Mouse (Mus musculus): ENCODE data around the gene Gm20388. TPM values are rescaled to one million over a fixed set of nuclear protein-coding genes. Genes with fewer than 3 reads are reported as not detected.

The Gm20388 gene
- polyA plus RNA-seq, 1 experiment from 2014 or later = not detected

GRCm38 (mm10) chr8:122430058-122430636 lies 2519.5 kb downstream of the Gm20388 start:
- Histone ChIP-seq H3K9ac (no peak overlapping the region), H3K36me3 (peaks cover 23% of the 10 kb centered on the region), H3K4me2 (no peak overlapping the region), H3K27ac (0 out of 2 replicates have a peak overlapping the region, but pooled peaks have one; percentile 3), H3K9me3 (replicated peaks) (no peaks in the 10 kb centered on the region), H3K27me3 (replicated peaks) (peaks cover 3% of the 10 kb centered on the region; the same call in 1 of the 2 replicates), H3K4me3 (no peak overlapping the region), H3K4me1 (peaks cover 40% of the 10 kb centered on the region)
- WGBS (ENCODE audit: insufficient replicate concordance) = 58% methylated on average over 10 of the region's 10 CpGs
- no peak for ATAC-seq

GRCm38 (mm10) chr8:122430646-122431045 lies 2520.0 kb downstream of the Gm20388 start:
- H3K4me2 ChIP-seq = peak overlapping the region; percentile 90; the same call in 1 of the 2 replicates
- ATAC-seq = no peak

DNA sequence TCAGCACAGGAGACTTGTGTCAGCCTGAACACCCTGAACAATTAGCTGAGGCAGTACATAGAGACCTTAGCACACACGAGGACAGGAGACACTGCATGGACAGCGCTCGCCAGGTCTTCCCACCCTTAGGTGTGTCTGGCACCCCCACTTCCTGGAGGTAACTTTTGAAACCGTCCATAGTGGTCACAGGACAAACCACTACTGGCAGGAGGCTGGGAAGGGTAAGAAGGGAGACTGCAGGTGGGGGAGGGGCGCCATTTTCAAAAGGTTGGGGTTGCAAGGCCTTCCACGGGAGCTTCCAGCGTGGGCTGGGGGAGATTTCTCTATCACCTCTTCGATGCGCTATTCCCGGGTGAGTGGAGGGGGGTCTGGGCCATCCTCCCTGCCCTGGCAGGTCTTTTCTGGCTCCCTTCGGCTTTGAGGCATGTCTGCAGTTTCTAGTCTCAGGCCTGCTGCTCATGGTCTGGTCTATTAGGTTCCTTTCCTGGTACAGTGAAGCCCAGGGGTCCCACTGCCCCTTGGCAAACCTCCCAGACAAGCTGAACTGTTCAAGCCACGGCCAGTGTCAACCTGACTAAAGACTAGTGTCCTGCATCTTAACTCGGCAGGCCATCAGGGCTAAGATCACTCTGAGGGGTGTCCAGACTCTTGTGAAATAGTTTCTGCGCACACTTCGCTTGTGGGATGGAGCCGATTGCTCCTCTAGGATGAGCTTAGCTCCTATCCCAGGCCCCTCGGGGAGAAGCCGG lies 2521.2 kb downstream of the Gm20388 start:
- Histone ChIP-seq H3K9me3 (replicated peaks) (0 out of 2 replicates have a peak, but pooled peaks cover 3% of the 10 kb centered on the region), H3K27ac (peak overlapping the region; percentile 68), H3K4me2 (peak overlapping the region; percentile 90), H3K4me1 (peaks cover 40% of the 10 kb centered on the region), H3K4me3 (peak overlapping the region; percentile 63), H3K27me3 (replicated peaks) (peaks cover 3% of the 10 kb centered on the region; the same call in 1 of the 2 replicates), H3K36me3 (peaks cover 38% of the 10 kb centered on the region), H3K9ac (peak overlapping the region; percentile 67)
- no peak for ATAC-seq
- WGBS (ENCODE audit: insufficient replicate concordance) = 19% methylated on average over 18 of the region's 18 CpGs

More at GRCm38 (mm10) chr8:122430646-122431045, 2520.0 kb downstream of the Gm20388 start:
- H3K9me3 ChIP-seq (replicated peaks) = 0 out of 2 replicates have a peak, but pooled peaks cover 3% of the 10 kb centered on the region
- WGBS (ENCODE audit: insufficient replicate concordance) = 67% methylated on average over 3 of the region's 3 CpGs
- H3K4me1 ChIP-seq = peaks cover 40% of the 10 kb centered on the region
- peaks cover 3% of the 10 kb centered on the region; the same call in 1 of the 2 replicates for H3K27me3 ChIP-seq (replicated peaks)
- H3K27ac ChIP-seq = 0 out of 2 replicates have a peak overlapping the region, but pooled peaks have one; percentile 3
- H3K9ac ChIP-seq = no peak overlapping the region
- H3K36me3 ChIP-seq = peaks cover 26% of the 10 kb centered on the region
- H3K4me3 ChIP-seq = no peak overlapping the region

- Histone ChIP-seq H3K9ac (peak within 1 kb of the TSS; percentile 67), H3K4me3 (peak within 1 kb of the TSS; percentile 63), H3K36me3 (peaks cover 40% of the 10 kb centered on the region), H3K4me2 (peak within 1 kb of the TSS; percentile 90), H3K27ac (peak within 1 kb of the TSS; percentile 68), H3K27me3 (replicated peaks) (peaks cover 3% of the 10 kb centered on the region; the same call in 1 of the 2 replicates), H3K9me3 (replicated peaks) (0 out of 2 replicates have a peak, but pooled peaks cover 3% of the 10 kb centered on the region), H3K4me1 (peaks cover 42% of the 10 kb centered on the region)
- WGBS (ENCODE audit: insufficient replicate concordance) = 1% methylated on average over 45 of the region's 45 CpGs
- ATAC-seq = peak; percentile 75
Observed at GRCm38 (mm10) chr8:122432443-122433268, 2522.0 kb downstream of the Gm20388 start, which contains the start of gene Cyba. Cyba (minus strand) TSS chr8:122432930.

DNA sequence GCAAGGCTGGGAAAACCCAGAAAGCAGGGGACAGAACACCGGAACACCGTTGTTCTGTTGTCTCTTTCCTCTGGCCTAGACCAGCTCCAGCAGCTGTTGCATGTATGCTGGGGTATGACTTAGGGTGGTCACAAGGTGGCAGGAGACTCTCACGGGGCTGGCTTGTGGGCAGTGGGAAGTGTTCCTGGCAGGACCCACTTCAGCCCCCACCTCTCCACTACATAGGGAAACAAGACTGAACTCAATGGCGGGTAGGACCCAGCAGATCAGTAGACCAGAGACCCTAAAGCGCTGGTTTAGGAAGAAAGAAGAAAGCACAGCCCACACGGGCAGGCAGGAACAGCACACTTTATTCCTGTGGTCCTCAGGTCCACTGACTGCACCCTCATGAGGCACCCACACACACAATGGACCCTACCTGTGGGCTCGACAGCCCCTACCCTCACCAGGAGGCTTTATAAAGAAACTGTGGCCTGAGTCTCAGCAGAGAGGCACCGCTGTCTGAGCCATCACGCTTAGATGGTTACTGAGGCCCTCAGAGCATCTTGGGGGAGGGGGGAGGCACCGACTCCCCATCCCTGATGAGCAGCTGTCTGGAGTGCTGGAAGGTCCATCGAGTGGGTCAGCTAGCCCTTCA lies 2522.7 kb downstream of the Gm20388 start:
- ATAC-seq = peak; percentile 30; the same call in 1 of the 2 replicates
- Histone ChIP-seq H3K4me2 (peak overlapping the region; percentile 90), H3K4me1 (peaks cover 49% of the 10 kb centered on the region), H3K9me3 (replicated peaks) (0 out of 2 replicates have a peak, but pooled peaks cover 3% of the 10 kb centered on the region), H3K27ac (0 out of 2 replicates have a peak overlapping the region, but pooled peaks have one; percentile 68), H3K4me3 (no peak overlapping the region), H3K36me3 (peaks cover 40% of the 10 kb centered on the region), H3K9ac (no peak overlapping the region), H3K27me3 (replicated peaks) (peaks cover 3% of the 10 kb centered on the region; the same call in 1 of the 2 replicates)
- WGBS (ENCODE audit: insufficient replicate concordance) = 57% methylated on average over 11 of the region's 11 CpGs

DNA sequence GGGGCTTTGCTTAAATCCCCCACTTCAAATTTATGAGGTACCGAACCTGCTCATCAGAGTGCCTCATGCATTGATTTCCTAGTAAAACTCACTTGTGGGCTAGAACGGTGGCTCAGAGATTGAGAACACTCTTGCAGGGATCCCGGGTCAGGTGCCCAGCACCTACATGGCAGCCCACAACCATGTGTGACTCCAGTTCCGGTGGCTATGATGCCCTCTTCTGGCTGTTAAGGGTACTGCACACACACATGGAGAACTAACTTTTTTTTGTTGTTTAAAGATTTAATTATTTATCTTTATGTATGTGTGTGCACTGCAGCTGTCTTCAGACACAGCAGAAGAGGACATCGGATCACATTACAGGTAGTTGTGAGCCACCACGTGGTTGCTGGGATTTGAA lies 2524.7 kb downstream of the Gm20388 start:
- WGBS (ENCODE audit: insufficient replicate concordance) = 80% methylated on average over 6 of the region's 6 CpGs
- Histone ChIP-seq H3K4me1 (peaks cover 50% of the 10 kb centered on the region), H3K4me3 (no peak overlapping the region), H3K4me2 (no peak overlapping the region), H3K27ac (no peak overlapping the region), H3K36me3 (peaks cover 48% of the 10 kb centered on the region), H3K27me3 (replicated peaks) (peaks cover 3% of the 10 kb centered on the region; the same call in 1 of the 2 replicates), H3K9me3 (replicated peaks) (0 out of 2 replicates have a peak, but pooled peaks cover 3% of the 10 kb centered on the region), H3K9ac (no peak overlapping the region)
- ATAC-seq = no peak

GRCm38 (mm10) chr8:122436146-122436545 lies 2525.5 kb downstream of the Gm20388 start:
- Histone ChIP-seq H3K4me1 (peaks cover 42% of the 10 kb centered on the region), H3K4me2 (no peak overlapping the region), H3K27me3 (replicated peaks) (peaks cover 3% of the 10 kb centered on the region; the same call in 1 of the 2 replicates), H3K9me3 (replicated peaks) (0 out of 2 replicates have a peak, but pooled peaks cover 3% of the 10 kb centered on the region), H3K36me3 (peaks cover 48% of the 10 kb centered on the region), H3K4me3 (no peak overlapping the region), H3K27ac (0 out of 2 replicates have a peak overlapping the region, but pooled peaks have one; percentile 5), H3K9ac (no peak overlapping the region)
- WGBS (ENCODE audit: insufficient replicate concordance) = 85% methylated on average over 9 of the region's 9 CpGs
- no peak for ATAC-seq

DNA sequence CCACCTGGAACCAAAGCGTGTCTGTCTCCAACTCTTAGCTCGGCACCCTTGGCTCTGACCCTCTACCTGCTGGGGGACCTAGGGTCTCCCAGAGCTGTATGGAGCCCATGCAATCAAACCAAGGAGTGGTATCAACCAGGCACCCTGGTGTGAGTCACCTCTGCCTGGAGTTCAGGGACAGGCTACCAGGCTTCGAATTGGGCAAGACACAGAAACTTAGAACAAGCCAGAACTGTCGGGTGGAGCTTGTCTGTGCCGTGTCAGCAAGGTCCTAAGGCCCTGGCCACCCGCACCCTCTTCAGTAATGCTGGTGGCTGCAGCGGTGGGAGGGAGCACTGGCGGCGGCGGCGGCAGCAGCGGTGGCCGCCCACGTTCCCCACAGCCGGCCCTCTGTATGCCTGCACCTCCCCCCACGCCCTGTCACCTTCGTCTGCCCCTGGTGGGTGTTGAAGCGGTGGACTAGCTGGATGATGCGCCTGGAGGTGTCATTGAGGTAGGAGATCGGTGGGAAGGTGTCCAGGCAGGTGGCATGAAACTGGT lies 2526.0 kb downstream of the Gm20388 start:
- H3K9me3 ChIP-seq (replicated peaks) = 0 out of 2 replicates have a peak, but pooled peaks cover 3% of the 10 kb centered on the region
- H3K9ac ChIP-seq = no peak overlapping the region
- H3K36me3 ChIP-seq = peaks cover 48% of the 10 kb centered on the region
- no peak overlapping the region for H3K4me2 ChIP-seq
- 70% methylated on average over 20 of the region's 20 CpGs for WGBS (ENCODE audit: insufficient replicate concordance)
- peaks cover 3% of the 10 kb centered on the region; the same call in 1 of the 2 replicates for H3K27me3 ChIP-seq (replicated peaks)
- 0 out of 2 replicates have a peak overlapping the region, but pooled peaks have one; percentile 5 for H3K27ac ChIP-seq
- no peak overlapping the region for H3K4me3 ChIP-seq
- peaks cover 37% of the 10 kb centered on the region for H3K4me1 ChIP-seq
- no peak for ATAC-seq

DNA sequence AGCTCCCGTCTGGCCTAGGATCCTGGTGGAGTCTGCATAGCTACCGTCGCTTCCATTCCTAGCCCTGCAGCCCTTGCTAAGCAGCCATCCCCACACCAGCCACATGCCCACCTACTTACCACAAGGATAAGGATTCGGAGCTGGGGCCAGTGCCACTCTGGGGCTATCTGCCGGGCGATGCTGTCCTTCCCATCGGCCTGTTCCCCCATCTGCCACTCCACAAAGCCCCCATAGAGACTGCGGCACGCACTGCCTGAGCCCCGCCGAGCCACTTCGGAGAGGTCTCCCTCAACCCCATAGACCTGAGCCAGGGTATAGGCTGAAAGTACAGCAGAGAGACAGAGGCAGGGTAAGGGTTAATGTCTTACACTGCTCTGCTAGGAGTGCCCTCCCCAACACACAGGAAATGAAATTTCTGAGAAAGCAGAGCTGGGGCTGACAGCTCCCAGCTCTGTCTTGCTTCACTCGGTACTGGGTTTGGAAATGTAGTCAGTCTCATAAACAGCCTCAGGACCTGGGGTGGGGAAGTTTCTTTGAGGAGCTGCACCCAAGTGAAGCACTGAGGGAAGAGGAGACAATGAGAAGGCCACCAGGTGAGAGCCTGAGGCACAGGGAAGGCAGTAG lies 2527.2 kb downstream of the Gm20388 start:
- WGBS (ENCODE audit: insufficient replicate concordance) = 77% methylated on average over 13 of the region's 13 CpGs
- no peak for ATAC-seq
- peaks cover 48% of the 10 kb centered on the region for H3K36me3 ChIP-seq
- no peak overlapping the region for H3K4me2 ChIP-seq
- 0 out of 2 replicates have a peak overlapping the region, but pooled peaks have one; percentile 45 for H3K27ac ChIP-seq
- 0 out of 2 replicates have a peak overlapping the region, but pooled peaks have one; percentile 20 for H3K9ac ChIP-seq
- H3K4me3 ChIP-seq = no peak overlapping the region
- 0 out of 2 replicates have a peak, but pooled peaks cover 3% of the 10 kb centered on the region for H3K9me3 ChIP-seq (replicated peaks)
- H3K4me1 ChIP-seq = peaks cover 33% of the 10 kb centered on the region
- H3K27me3 ChIP-seq (replicated peaks) = 0 out of 2 replicates have a peak, but pooled peaks cover 3% of the 10 kb centered on the region

DNA sequence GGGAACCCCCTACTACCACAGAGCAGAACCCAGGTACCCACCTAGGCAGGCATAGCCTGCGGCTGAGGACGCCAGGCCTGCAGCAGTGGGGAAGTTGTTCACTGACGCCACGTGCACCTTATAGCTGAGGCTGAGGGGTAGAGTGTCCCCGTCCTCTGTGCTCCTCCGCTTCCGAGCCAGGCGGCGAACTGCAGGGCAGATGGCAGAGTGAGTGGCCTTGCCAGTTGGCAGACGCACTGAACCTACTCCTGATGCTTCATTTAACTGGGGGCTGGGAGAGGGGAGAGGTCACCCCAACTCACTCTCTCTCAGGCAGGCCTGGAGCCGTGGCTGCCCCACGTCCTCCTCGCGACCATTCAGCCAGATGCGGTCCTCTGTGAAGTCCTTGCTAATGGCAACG lies 2528.7 kb downstream of the Gm20388 start:
- H3K9me3 ChIP-seq (replicated peaks) = 0 out of 2 replicates have a peak, but pooled peaks cover 3% of the 10 kb centered on the region
- no peak overlapping the region for H3K4me3 ChIP-seq
- H3K27ac ChIP-seq = no peak overlapping the region
- H3K27me3 ChIP-seq (replicated peaks) = 0 out of 2 replicates have a peak, but pooled peaks cover 3% of the 10 kb centered on the region
- 89% methylated on average over 16 of the region's 16 CpGs for WGBS (ENCODE audit: insufficient replicate concordance)
- H3K4me1 ChIP-seq = peaks cover 32% of the 10 kb centered on the region
- no peak overlapping the region for H3K9ac ChIP-seq
- peaks cover 39% of the 10 kb centered on the region for H3K36me3 ChIP-seq
- ATAC-seq = no peak
- H3K4me2 ChIP-seq = no peak overlapping the region

All from liver, embryonic 12.5 days (tissue).